Mouse (Mus musculus) left cerebral cortex, postnatal 14 days (tissue): ENCODE results near the gene Mpg. TPM values are rescaled to one million over a fixed set of nuclear protein-coding genes. Genes with fewer than 3 reads are reported as not detected.

ENCODE experiments used
- DNase-seq, 2 experiments: peaks; one replicate each; pipeline ENCODE4 v3.0.0; 2021 to 2022; ENCODE audit warnings: low spot score in 2 of 2, mixed read lengths in 1 of 2
- intact Hi-C: fragments of 180-260 bp; cut with DNase I; formaldehyde crosslinking; loops from one replicate; pipeline ENCODE4 v1.15.1; 2025
- long read RNA-seq, 2 experiments: library from polyadenylated mRNA; stranded (forward); transcript quantifications; one replicate each; pipeline ENCODE4 v2.0.0; 2021
- total RNA-seq, 2 experiments: library from RNA; stranded (reverse); gene quantifications; 2 replicates each; pipeline ENCODE4 v1.2.3; 2021

Gene Mpg
- total RNA-seq = 10 to 100 TPM; 18.7 to 20.5 TPM
- long read RNA-seq, experiment 1, transcript Mpg-201 (4 exons, 1,737 nt) = major isoform, 20 of 35 reads
- long read RNA-seq, experiment 1, partial matches to known transcripts = 3 of 35 reads
- long read RNA-seq, experiment 1, other reads (novel, unspliced or antisense) = 11 of 35 reads
- long read RNA-seq, experiment 2, transcript Mpg-201 (4 exons, 1,737 nt) = major isoform, 11 of 27 reads
- long read RNA-seq, experiment 2, partial matches to known transcripts = 3 of 27 reads
- long read RNA-seq, experiment 2, other reads (novel, unspliced or antisense) = 13 of 27 reads

DNA sequence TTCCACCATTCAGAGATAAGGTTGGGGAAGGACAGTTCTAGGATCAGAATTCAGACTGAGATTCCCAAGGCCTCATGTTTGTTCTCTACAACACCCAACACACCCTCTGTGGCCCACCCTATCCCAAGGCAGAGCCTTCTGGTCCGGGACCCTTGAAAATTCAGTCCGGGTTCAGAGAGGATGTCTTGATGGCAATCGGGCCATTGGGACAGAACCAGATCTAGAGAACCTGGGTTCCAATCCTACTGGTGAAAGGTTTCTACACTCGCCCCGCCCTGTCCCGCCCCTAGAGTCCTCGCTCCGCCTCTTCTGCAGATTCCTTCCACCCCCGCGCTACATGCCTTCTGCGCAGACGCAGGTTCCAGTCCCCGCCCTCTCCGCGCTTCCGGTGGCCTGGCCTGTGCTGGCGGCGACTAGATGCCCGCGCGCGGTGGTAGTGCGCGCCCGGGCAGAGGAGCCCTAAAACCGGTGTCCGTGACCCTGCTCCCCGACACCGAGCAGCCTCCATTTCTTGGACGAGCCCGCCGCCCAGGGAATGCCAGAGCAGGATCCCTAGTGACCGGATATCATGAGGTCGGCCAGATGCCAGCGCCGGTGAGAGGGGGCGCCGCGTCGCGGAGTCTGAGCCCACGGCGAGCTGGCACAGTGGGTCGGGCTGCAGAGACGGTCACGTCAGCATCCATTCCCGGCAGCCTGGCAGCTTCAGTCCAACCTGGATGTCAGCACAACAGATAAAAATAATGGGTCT, at the start of gene Mpg:
Gene Mpg, plus strand, starts transcription at position 382 of the 748 bp plus-strand sequence.
- DNase-seq = peak; percentile 88 to 89
- intact Hi-C loops = loop anchor here (10.0 kb wide), 1 partner anchor 551 kb away; the partner anchor contains the start of gene Bod1

DNA sequence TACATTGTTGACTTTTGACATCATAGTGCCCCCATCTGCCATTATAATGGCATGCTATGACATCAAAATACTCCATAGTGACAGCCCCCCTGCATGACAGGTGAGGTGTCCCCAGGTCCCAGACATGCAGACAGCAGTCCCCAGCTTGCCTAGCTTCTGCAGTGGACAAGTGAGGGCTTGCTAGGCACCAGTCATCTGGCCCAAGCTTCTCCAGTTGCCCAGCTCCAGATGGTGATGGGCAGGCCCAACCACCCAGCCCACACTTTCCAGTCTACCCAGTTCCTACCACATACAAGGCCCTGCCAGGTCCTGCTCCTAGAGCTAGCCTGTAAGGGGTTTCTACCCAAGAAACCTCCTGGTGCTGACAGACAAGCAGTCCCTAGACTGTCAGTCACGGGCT, 47.8 kb upstream of the Mpg start:
- intact Hi-C loops = no loop called here
- no peak for DNase-seq

DNA sequence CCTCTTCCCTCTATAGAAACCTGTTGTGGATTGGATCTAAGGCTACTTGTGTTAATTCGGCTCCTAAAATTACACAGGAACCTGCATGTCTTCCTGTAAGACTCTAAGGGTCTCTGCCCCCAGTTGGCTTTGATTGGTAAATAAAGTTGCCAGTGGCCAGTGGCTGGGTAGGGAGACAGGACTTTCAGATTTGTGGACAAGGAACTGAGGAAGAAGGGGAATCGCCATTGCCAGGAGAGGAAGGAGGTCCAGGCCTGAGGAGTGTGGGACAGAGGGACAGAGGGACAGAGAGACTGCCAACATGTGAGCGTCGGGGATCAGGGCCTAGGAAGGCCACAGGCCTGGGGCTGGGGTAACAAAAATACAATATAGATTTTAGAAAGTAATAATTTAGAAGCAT, 45.1 kb upstream of the Mpg start:
- no peak for DNase-seq
- intact Hi-C loops = loop anchor here (5.0 kb wide), 1 partner anchor 141 kb away; no protein-coding TSS in a partner anchor

DNA sequence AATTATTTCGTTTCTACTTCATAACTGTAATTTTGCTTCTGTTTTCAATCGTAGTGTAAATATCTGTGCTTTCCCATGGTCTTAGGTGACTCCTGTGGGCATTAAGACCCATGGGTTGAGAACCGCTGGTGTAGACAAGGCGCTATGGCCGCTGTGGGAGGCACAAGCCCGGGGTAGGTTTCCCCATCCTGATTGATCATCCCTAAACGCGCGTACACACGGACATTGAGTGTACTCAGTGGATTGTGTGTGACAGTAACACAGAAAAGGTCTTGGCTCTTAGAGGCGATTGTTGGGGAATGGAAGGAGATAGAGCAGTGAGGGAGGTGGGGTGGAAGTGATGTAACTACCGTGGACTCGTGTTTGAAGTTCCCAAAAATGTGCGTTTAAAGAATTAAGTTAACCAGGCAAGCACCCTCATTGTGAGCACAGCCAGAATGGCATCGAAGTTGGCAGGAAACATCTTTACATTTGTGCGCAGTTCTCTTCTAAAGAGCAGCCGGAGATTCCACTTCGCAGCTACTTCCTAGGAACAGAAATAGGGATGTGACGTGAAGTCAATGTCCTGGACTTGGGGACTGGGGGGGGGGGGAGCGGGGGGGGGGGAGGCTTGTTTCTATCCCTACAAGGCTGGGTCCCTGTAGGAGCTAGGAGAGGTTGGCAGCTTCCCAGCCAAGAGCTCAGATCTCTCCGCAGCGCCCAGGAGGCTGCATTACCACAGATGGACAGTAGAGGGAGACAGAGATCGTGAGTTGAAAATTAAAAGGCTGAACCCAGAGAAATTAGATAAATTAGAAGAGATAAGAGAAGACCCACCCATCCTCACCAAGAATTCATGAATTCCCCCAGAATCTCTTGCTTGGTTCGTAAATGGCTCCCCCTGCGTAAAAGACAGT, 44.1 kb upstream of the Mpg start:
- intact Hi-C loops = loop anchor here (2.0 to 5.0 kb wide), 2 partner anchors 57 to 140 kb away; no protein-coding TSS in a partner anchor
- peak; percentile 92 to 93 for DNase-seq

DNA sequence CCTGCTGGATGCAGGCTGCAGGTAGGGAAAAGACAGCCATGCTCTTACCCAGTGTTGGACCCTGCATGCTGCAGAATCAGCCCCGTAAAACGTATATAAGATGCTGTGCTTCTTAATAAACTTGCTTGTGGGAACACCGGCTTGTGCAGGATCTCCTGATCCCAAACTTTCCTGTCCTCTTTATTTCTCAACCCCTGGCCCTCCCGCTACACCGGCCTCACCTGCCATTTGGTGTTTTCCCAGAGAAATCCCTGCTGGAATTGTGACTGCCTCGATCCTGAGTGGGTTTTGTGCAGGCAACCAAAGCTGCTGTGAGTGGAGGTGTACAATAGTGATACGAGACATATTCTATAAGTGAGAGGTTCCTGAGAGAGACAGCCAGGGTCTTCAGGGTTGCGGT, 41.8 kb upstream of the Mpg start:
- intact Hi-C loops = loop anchor here (5.0 kb wide), 1 partner anchor 138 kb away; no protein-coding TSS in a partner anchor

DNA sequence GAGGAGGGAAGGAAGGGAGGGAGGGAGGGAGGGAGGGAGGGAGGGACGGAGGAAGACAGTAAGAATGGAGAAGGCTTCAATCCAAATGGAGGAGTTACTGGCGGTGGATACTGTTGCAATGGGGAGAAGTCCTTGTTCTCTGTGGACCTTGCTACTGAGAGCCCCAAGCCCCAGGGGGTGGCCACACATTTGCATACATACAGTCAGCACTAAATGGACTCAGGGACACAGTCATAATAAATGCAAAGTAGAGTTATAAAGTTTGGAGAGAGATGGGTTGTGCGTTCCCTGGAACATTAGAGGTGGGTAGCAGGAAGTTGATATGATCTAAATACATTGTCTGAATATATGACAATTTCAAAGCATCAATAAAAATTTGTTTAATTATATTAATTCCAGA, 40.3 kb upstream of the Mpg start:
- DNase-seq = no peak
- intact Hi-C loops = no loop called here

More for the DNA sequence above, 41.8 kb upstream of the Mpg start:
- DNase-seq = no peak

DNA sequence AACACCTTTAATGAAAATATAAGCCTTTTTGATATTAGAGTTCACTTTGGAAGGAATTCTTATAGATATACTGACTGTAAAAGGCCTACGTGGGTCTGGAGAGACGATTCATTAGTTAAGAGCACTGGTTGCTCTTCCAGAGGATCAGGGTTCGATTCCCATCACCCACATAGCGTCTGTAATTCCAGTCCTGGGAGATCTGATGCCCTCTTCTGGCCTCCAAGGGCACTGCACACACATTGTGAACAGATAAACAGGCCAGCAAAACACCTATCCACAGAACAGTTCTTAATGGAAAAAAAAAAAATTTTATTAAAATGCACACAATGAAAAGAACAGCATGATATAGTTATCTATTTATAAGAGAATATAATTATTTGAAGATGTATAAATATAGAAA, 39.0 kb upstream of the Mpg start:
- DNase-seq = no peak
- intact Hi-C loops = no loop called here

DNA sequence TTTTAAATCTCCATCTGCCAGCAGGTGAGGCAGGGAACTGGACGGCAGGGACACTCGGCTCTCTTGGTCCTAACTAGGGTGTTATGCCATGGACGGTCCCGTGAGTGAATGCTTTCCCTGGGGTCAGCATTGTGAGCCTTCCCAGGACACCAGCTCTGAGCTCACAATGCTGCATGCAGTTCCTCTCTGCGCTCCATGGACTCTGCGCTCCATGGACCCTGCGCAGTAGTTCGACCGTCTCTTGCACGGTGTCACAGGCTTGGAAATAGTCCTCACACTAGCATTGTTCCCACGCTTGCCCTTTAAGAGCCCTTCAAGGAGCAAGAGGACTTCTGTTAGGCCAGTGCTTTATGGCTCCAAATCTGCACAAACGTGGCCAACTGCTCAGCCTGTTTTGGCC, 37.4 kb upstream of the Mpg start:
- no peak for DNase-seq
- intact Hi-C loops = no loop called here

DNA sequence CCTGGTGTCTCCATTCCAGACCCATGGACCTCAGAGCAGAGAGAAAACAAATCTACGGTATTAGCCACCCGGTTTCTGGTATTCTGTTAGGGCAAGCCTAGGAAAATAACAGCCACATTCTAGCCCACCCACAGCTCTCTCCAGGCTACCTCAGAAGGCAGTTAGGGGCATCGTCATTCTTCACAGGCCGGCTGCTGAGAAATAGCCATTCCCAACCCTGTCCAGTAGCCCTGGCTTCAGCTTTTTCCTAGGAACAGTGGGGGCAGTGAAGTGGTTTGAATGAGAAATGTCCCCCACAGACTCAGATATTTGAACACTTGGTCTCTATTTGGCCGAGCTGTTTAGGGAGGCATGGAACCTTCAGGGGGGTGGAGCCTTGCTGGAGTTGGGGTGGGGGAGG, 36.9 kb upstream of the Mpg start:
- intact Hi-C loops = no loop called here
- no peak for DNase-seq

DNA sequence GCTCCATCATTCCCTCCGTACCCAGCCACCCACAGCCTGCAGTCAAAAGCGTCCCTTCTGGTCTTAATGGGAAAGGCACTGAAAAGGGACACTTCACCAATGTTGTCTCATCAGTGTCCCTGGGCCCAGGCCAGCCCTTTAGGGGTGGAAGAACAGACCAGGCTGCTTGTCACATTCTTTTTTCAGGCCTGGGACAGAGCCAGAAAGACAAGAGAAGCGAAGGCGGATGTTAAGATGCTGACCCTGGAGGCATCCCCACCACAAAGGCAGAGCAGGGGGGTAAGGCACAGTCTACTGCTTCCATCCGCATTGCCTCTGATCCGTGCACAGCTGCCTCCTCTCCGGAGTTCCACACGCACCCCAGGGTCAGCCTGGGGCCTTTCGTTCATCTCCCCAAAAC, 36.2 kb upstream of the Mpg start:
- intact Hi-C loops = no loop called here
- DNase-seq = no peak

DNA sequence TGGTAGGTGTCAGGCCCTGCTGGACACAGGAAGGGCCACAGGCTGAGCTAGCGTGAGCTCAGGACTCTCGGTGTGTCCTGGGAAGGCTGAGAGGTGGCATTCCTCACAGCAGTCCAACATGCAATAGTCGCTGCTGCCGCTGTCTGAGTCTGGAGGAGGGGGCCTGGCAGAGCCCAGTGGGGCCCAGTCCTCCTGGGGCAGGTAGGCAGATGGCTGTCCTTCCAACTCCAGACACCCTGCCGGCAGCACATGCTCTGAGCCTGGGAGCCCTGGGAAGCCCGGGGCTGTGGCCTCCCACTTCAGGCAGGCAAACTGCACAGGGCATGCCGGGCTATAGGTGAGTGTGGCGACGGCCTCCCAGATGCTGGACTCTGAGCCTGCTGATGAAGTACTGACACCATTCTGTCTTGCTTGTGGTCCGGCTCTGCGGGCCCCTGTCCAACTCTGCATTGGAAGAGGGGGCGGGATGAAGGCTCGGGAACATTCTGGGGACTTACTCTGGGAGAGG, 35.6 kb upstream of the Mpg start:
- DNase-seq = no peak
- intact Hi-C loops = no loop called here

DNA sequence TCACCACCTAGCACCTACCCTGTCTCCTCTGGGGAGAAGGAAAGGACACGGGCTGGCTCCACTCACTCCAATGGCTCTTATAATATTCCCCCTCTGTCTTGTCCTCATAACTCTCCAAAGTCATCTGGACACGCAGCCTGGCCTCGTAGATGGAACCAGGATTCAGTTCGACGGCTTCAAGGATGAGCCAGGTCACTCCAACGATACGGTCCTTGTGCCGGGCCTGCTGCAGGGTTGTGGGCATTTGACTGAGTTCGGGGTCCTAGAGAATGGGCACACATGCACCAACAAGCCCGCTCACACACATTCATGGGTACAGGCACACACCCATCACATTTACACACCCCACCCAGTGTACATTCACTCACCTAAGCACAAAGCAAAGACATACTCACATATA, 33.1 kb upstream of the Mpg start:
- no peak for DNase-seq
- intact Hi-C loops = no loop called here

DNA sequence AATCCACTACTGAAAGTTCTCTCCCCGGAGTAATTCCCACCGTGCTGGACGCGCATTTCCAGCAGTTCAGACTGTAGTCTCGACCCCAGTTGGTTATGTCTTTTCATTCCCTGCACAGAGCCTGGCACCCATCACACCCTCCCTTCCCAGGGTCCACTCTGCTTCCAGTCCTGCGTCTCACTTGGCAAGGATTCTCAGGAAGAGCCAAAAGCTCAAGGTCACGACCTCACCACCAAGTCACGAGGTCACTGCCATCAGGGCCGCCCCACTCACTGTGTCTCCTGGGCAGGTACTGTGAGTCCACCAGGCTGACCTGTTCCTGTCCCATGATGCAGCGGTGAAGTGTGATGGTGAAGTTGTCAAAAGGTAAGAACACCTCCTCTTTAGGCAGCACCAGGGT, 32.2 kb upstream of the Mpg start:
- intact Hi-C loops = no loop called here
- no peak for DNase-seq

DNA sequence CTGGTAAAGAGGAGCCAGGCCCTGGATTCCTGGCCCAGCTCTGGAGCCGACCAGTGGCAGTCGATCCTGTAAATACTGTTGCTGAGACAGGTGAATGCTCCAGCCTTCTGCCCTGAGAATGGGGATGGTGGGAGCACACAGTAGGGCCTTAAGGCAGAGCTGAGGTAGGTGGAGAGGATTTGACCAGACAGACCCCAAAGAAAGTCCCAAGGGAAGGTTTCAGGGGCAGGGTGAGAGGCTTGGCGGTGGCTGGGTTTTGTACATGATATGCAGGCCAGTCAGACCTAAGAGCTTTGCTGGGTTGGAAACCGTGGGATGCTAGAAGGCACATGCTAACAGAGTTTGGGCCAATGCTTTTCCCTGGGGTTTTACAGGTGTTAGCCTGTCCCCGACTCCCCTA, 31.7 kb upstream of the Mpg start:
- intact Hi-C loops = no loop called here
- no peak for DNase-seq

DNA sequence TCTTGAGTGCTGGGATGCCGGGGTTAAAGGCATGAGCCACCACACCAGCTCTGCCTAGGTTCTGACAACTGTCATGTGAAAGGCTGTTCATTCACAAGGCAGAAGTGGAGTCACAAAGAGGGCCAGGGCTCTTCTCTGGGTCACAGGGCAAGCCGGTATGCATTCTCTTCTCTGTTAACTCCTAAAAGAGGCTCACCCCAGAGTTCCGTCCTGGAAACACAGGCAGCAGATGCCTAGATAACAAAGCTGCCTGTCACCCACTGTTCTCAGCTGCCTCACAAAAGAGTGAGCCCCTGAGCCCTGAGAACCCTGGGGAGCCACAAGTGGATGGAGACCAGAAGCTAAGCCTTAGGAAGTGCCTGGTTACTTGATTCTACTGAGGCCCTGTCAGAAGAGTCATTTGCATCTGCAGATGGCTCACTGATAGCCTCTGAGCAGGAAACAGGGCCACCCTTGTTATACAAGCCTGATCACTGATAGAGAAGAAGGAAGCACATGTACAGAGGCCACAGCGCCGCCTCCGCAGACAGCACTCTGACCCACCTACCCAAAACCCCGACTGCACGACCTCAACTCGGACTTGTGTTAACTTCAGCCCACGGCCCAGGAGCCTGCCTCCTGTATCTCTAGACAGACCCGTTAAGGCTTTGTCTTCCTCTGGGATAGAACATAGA, 30.3 kb upstream of the Mpg start:
- intact Hi-C loops = no loop called here
- no peak for DNase-seq

DNA sequence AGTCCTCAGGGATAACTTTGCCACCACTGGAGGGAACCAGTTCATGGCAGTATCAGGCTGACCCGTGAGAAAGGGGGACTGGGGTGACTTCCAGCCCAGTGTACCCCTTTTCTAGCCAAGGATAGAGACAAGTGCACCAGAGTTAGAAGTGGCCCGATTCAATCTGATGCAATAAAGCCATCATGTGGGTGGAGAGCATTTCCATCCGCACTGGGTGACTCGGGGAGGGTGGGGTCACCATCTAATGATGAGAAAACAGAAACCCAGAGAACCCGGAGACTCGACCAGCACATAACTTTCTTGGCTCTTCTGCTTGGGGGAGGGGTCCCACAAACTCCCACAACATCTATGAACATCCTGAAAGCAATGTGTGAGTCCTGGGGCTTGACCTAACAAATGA, 29.6 kb upstream of the Mpg start:
- intact Hi-C loops = no loop called here
- DNase-seq = no peak

DNA sequence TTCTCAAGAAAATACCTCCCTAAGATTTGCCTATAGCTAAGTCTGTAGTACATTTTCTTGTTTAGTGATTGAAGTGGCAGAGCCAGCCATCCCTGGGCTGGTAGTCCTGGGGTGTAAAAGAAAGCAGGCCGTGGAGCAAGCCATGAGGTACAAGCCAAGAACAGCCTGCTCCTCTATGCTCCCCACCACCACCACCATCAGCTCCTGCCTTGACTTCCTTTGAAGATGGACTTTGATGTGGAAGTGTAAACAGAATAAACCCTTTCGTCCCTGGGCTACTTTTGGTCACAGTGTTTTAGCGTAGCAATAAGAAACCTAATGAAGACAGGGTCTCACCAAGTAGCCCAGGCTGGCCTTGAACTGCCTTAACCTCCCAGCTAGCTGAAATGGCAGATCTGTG, 28.5 kb upstream of the Mpg start:
- intact Hi-C loops = no loop called here
- DNase-seq = no peak

DNA sequence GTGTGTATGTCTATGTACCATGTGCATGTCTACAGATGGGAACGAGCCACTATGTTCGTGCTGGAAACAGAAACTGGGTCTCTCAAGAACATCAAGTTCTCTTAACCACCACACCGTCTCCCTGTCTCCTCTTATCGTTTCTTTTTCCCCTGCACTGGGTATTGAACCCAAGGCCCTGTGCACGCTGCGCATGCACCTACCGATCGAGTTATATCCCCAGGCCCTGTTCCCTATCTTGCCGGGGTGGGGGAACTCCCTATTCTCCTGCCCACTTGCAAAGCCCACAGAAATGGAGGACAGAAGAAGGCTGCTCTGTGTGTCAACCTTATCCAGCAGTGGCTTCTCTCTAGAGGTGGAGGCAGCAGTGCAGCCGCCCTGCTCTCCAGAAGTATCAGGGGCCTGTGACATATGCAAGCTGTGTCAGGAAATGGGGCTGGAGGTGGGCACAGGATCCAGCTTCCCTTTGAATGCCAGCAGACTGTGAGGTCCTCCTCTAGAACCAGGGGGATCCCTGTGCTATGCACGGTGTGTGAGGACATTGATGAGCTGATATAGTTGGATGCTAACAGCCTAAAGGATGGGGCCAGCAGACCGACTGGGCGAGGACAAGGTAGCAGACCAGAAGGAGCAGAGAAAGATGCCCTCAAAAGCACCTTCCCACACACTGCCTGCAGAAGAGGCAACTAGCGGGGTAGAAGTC, 27.9 kb upstream of the Mpg start:
- DNase-seq = no peak
- intact Hi-C loops = no loop called here

DNA sequence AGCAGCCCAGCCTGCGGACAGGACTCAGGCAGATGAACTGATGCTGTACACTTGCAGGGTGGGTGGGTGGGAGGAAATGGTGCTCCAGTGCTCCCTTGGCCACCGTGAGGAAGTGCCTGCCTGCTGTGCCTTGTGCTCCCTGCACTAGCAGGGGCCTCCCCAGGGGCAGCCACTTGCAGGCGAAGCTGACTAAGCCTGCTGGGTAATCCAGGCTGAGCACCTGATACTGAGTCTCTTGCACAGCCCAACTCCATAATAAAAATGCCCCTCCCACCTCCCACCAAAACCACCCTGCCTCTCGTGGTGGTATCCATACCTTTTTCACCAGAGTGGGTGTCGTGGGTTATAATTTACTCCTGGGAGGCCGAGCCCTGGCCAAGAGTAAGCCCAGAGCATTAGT, 27.1 kb upstream of the Mpg start:
- intact Hi-C loops = no loop called here

More for the DNA sequence above, 27.1 kb upstream of the Mpg start:
- DNase-seq = no peak
